ENCODE assay signal across 46 mouse cellular contexts in the genomic region with DNA sequence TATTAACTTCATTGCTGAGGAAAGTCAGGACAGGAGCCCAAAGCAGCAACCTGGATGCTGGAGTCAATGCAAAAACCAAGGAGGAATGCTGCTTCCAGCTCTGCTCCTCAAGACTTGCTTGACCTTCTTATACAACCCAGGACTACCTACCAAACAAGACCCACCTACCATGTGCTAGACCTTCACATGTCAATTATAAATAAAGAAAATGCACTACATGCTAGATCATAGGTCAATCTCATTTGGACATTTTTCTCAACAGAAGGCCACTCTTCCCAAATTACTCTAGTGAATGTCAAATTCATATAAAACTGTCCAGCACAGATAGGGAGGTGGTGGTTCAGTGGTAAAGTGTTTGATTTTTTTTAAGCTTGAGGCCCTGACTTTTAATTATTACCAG. TPM values are rescaled to one million over a fixed set of nuclear protein-coding genes. Genes with fewer than 3 reads are reported as not detected.
"Had no signal": no experiment of that assay in that cellular context is flagged by ENCODE, and none has a peak within 500 bp of the region (broad histone marks: within the 10 kb centered on the region; RNA-seq: fewer than 3 reads in every experiment).

Slco1a1 (minus strand) TSS at position 101 of the 400 bp plus-strand sequence.

- H3K36me3 ChIP-seq: limb, embryonic 10.5 days; limb, embryonic 12.5 days; limb, embryonic 13.5 days; limb, embryonic 15.5 days; liver, embryonic 12.5 days; liver, embryonic 13.5 days; liver, embryonic 15.5 days; lung, embryonic 15.5 days; midbrain, embryonic 10.5 days; midbrain, embryonic 12.5 days; midbrain, embryonic 13.5 days; midbrain, embryonic 15.5 days; neural tube, embryonic 12.5 days had no signal

- H3K4me1 ChIP-seq: limb, embryonic 10.5 days; limb, embryonic 12.5 days; limb, embryonic 13.5 days; limb, embryonic 15.5 days; liver, embryonic 12.5 days; liver, embryonic 13.5 days; liver, embryonic 15.5 days; lung, embryonic 15.5 days; megakaryocyte, embryonic 14.5 days; midbrain, embryonic 10.5 days; midbrain, embryonic 12.5 days; midbrain, embryonic 13.5 days; midbrain, embryonic 15.5 days; neural tube, embryonic 12.5 days had no signal

- H3K9ac ChIP-seq: limb, embryonic 12.5 days; limb, embryonic 13.5 days; limb, embryonic 15.5 days; liver, embryonic 12.5 days; liver, embryonic 13.5 days; liver, embryonic 14.5 days; liver, embryonic 15.5 days; liver, postnatal 0 days; lung, embryonic 14.5 days; lung, embryonic 15.5 days; midbrain, embryonic 12.5 days; midbrain, embryonic 13.5 days; midbrain, embryonic 15.5 days; neural tube, embryonic 12.5 days had no signal

- H3K27me3 ChIP-seq: limb, embryonic 12.5 days; limb, embryonic 13.5 days; limb, embryonic 15.5 days; liver, embryonic 12.5 days; liver, embryonic 13.5 days; liver, embryonic 15.5 days; lung, embryonic 15.5 days; megakaryocyte, embryonic 14.5 days; midbrain, embryonic 12.5 days; midbrain, embryonic 13.5 days; midbrain, embryonic 15.5 days; neural tube, embryonic 12.5 days had no signal

- H3K9me3 ChIP-seq: limb, embryonic 10.5 days; limb, embryonic 12.5 days; limb, embryonic 13.5 days; limb, embryonic 15.5 days; liver, embryonic 12.5 days; liver, embryonic 13.5 days; liver, embryonic 15.5 days; lung, embryonic 15.5 days; midbrain, embryonic 10.5 days; midbrain, embryonic 12.5 days; midbrain, embryonic 13.5 days; midbrain, embryonic 15.5 days; neural tube, embryonic 12.5 days had no signal

- ATAC-seq: liver, embryonic 12.5 days; liver, postnatal 0 days; lung, postnatal 0 days; midbrain, embryonic 13.5 days; midbrain, embryonic 15.5 days; midbrain, embryonic 16.5 days had no signal

- H3K4me2 ChIP-seq: limb, embryonic 12.5 days; limb, embryonic 13.5 days; limb, embryonic 15.5 days; liver, embryonic 12.5 days; liver, embryonic 13.5 days; liver, embryonic 15.5 days; lung, embryonic 14.5 days; lung, embryonic 15.5 days; midbrain, embryonic 11.5 days; midbrain, embryonic 12.5 days; midbrain, embryonic 13.5 days; midbrain, embryonic 15.5 days; neural tube, embryonic 12.5 days had no signal

- H3K27ac ChIP-seq: limb, embryonic 10.5 days; limb, embryonic 12.5 days; limb, embryonic 13.5 days; limb, embryonic 15.5 days; liver, embryonic 12.5 days; liver, embryonic 13.5 days; liver, embryonic 14.5 days; liver, embryonic 15.5 days; lung, embryonic 15.5 days; macrophage; midbrain, embryonic 10.5 days; midbrain, embryonic 12.5 days; midbrain, embryonic 13.5 days; midbrain, embryonic 15.5 days; neural tube, embryonic 12.5 days had no signal

- DNase-seq: left cerebral cortex, postnatal 4 days; liver; liver, embryonic 13.5 days; liver, postnatal 0 days; lung, adult 18-20 months; lung, adult 2 months; lung, embryonic 14.5 days; lung, postnatal 10 days; lung, postnatal 14 days; lung, postnatal 36 days; lung, postnatal 4 days; midbrain, embryonic 14.5 days had no signal

- H3K4me3 ChIP-seq: limb, embryonic 10.5 days; limb, embryonic 12.5 days; limb, embryonic 13.5 days; limb, embryonic 15.5 days; liver, embryonic 12.5 days; liver, embryonic 13.5 days; liver, embryonic 15.5 days; lung, embryonic 15.5 days; megakaryocyte, embryonic 14.5 days; midbrain, embryonic 10.5 days; midbrain, embryonic 12.5 days; midbrain, embryonic 13.5 days; midbrain, embryonic 15.5 days; myocyte; neural tube, embryonic 12.5 days had no signal

RNA-seq across cellular contexts. Expression of gene Slco1a1, which starts in this region (rescaled TPM):
- total RNA-seq: left cerebral cortex, adult 8-10 months; left cerebral cortex, postnatal 10 days; left cerebral cortex, postnatal 14 days; left cerebral cortex, postnatal 25 days; left cerebral cortex, postnatal 36 days; left cerebral cortex, postnatal 4 days; megakaryocyte progenitor cell, adult 5-6 weeks; megakaryocyte, adult 5-6 weeks; megakaryocyte-erythroid progenitor cell, adult 5-6 weeks; midbrain, postnatal 0 days; monocyte, adult 5-6 weeks had no signal
- polyA plus RNA-seq: limb, embryonic 10.5 days; limb, embryonic 11.5 days; limb, embryonic 12.5 days; limb, embryonic 13.5 days; limb, embryonic 14.5 days; limb, embryonic 15.5 days; liver, embryonic 12.5 days; liver, embryonic 13.5 days; liver, embryonic 14.5 days; liver, embryonic 16.5 days; lung, embryonic 14.5 days; lung, embryonic 15.5 days; lung, embryonic 16.5 days; lung, postnatal 0 days; macrophage; midbrain, embryonic 10.5 days; midbrain, embryonic 11.5 days; midbrain, embryonic 12.5 days; midbrain, embryonic 13.5 days; midbrain, embryonic 14.5 days; midbrain, embryonic 15.5 days; midbrain, embryonic 16.5 days; midbrain, postnatal 0 days; myocyte; neural tube, embryonic 11.5 days; neural tube, embryonic 12.5 days had no signal
